Mouse (Mus musculus) left cerebral cortex, postnatal 14 days (tissue): ENCODE measurements at regions not wholly inside any gene's neighbourhood (a gene's known extent, or its start where the extent isn't known, plus 50 kb on each side); places are given as distances from the start of the nearest gene placed in this dataset.

Experiments used
- DNase-seq, 2 experiments: peaks; one replicate each; pipeline ENCODE4 v3.0.0; 2021 to 2022; ENCODE audit warnings: low spot score in 2 of 2, mixed read lengths in 1 of 2
- intact Hi-C: fragments of 180-260 bp; cut with DNase I; formaldehyde crosslinking; loops from one replicate; pipeline ENCODE4 v1.15.1; 2025

DNA sequence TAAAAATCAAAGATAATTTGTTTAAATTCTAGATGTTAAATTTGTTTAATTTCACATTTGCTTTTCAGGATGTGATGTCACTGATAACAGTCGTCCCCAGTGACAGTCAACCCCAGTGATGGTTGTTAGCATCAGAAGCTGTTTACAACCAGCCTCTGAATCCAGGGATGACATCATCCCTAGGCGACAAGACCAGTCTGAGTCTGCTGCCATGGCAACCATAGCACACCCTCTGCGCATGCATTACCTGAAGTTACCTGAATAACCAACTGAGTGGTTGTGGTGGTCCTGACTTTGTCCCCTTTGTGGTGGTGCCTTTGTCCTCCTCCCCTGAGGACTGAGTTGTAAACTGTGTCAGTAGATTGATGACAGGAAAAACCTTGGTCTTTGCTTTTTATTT lies 92.0 kb upstream of the Zfp644 start:
- peak in 1 of 2 experiments; percentile 23 for DNase-seq
- intact Hi-C loops: no loop called here

DNA sequence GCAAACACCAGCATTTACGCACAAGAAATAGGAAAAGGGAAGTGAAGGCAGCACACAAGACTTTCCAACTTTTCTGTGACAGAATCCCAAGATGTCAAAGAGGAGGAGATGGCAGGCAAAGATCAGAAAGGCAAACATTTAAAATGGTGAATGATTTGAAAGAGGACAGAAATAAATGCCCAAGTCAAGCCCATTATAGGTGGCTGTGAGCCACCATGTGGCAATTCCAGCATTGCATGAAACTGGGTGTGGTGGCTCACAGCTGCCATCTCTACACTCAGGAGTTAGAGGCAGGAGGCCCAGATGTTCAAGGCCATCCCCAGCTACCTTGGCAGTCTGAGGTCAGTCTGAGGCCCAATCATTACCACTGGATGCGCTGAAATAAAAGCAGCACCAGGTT lies 88.0 kb upstream of the Zfp644 start:
- intact Hi-C loops: no loop called here
- DNase-seq: no peak

- intact Hi-C loops: no loop called here
- no peak for DNase-seq
These were observed 87.0 kb upstream of the Zfp644 start for GRCm38 (mm10) chr5:106783864-106784609.

- intact Hi-C loops: no loop called here
These were observed 83.7 kb upstream of the Zfp644 start for GRCm38 (mm10) chr5:106780749-106781148.

DNA sequence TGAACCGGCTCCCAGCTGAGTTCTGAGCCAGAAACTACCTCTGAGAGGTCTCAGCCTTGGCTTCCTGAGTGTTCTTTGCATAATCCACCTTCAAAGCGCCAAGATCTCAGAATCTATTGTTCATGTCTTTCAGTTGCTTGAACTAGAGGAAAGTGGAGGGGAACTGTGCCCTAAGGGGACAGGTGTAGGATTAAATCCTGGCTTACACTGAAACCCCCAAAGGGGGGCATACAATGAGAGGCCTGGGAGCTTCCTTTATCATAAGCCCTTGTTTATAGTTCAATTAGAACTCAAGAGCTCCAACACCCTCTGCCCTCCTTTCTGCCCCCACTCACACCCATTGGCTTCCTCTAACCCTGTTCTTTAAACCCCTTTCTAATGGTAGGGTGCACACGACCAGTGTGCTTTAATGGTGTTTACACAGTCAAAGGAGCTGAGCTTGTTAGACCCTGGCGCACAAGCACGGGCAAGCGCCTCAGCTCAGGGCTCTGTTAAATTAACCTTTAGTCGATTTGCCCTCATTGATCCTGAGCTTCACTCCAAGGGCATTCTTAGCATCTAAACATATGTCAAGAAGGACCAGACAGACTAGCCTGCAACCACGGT lies 81.2 kb upstream of the Zfp644 start:
- no peak for DNase-seq
- intact Hi-C loops: no loop called here

More at GRCm38 (mm10) chr5:106780749-106781148, 83.7 kb upstream of the Zfp644 start:
- no peak for DNase-seq

DNA sequence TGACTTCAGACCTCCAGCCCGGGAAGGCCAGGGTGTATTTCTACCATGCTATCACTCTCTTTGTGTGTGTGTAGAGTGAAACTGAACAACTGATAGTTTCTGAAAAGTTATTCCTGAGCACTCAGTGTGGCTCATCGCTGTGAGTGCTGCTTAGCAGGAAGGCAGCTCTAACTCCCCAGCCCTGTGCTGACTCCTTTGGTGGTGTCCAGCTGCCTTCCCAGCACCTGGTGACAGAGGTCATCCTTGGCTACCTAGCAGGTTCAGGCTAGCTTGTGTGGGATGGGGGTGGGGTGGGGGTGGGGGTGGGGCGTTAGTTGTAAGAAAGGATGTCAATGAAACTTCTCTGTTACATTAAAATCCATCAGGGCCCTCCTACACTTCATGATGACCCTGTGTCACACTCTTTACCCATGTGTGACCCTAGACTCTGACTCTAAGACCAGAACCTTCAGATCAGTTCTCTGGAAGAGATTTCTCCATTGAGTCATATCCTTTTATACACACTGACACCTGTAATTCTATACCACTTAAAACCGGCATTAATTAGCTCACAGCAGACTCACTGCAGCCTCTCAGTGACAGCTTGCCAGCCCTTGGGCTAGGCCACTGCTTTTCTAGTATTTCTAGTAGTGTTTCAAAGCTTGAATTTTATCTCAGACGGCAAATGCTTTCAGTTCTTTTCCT lies 78.1 kb upstream of the Zfp644 start:
- DNase-seq: no peak

DNA sequence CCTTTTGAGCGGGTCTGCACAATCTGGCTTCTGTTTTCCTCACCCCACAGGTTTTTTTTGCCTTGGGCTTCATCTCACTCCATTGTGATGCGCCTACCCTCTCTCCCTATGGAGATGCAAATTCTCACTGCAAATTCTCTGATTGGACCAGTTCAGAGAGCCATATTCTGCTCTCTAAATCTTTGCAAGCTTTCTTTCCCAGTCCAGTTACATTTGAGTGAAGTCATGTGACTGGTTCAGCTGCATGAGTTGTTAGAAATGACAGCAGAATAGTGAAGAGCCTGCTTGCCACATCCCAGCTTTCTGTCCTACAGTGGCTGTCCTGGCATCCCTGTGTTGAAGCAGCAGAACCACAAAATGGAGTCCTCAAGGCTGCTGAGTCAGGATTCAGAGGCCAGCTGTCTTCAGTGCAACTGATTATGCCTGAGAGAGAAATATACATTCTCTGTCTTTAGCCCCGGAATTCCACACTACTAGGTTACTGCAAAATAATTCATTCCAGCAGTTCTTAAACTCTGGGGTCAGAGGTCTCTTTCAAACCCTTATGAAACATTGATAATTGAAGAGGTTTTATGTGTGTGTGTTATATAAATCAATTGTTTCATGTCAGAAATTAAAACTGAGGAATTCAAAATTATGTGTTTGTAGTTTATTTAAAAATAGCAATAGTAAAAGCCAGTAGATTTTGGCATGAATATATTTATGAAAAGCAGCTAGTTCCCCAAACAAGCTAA lies 76.3 kb upstream of the Zfp644 start:
- no peak for DNase-seq
- intact Hi-C loops: no loop called here

More for the DNA sequence above, 78.1 kb upstream of the Zfp644 start:
- intact Hi-C loops: no loop called here

GRCm38 (mm10) chr5:106771029-106771428 lies 73.9 kb upstream of the Zfp644 start:
- intact Hi-C loops: no loop called here
- no peak for DNase-seq

DNA sequence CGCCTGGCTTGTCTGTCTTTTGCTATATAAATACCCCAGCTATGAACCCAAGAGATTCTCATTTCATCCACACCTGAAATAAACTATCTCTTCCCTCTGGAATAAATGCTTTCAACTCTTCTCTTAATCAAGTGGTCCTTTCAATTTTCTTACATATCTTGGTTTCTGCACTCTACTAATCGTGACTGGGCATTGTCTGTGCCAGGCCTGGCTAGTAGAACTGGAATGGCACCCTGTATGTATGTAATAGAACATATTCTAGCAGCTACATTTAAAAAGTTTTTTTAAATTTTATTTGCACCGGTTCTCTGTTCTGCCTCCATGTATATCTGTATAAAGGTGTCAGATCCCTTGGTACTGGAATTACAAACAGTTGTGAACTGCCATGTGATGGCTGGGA lies 68.2 kb upstream of the Zfp644 start:
- DNase-seq: no peak
- intact Hi-C loops: no loop called here

- no peak for DNase-seq
- intact Hi-C loops: no loop called here
These were observed 66.2 kb upstream of the Zfp644 start for GRCm38 (mm10) chr5:106763283-106763682.

GRCm38 (mm10) chr5:106758036-106758435 lies 60.9 kb upstream of the Zfp644 start:
- DNase-seq: no peak
- intact Hi-C loops: no loop called here

DNA sequence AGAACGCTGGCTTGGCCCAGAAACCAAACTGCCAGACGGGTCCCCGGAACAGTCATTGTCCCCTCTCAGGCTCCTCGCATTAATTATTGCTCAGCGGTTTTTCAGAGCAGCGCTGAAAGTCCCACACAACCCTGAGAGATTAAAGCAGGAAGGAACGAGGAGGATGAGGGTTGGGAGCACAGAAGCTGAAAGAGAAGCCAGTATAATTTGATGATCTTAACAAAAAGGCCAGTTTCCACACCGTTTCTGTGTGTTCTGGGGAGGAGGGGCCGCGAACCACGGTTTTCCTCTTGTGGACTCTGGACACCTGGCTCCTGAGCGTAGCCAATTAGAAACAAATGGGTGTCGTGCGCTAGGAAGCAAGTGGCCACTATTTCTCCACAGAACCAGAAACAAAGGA lies 60.3 kb upstream of the Zfp644 start:
- no peak for DNase-seq

GRCm38 (mm10) chr5:106756937-106757371 lies 59.9 kb upstream of the Zfp644 start:
- intact Hi-C loops: no loop called here
- DNase-seq: peak; percentile 34 to 60

More for the DNA sequence above, 60.3 kb upstream of the Zfp644 start:
- intact Hi-C loops: no loop called here

- intact Hi-C loops: no loop called here
- no peak for DNase-seq
These were observed 56.2 kb upstream of the Zfp644 start for GRCm38 (mm10) chr5:106753289-106753688.

DNA sequence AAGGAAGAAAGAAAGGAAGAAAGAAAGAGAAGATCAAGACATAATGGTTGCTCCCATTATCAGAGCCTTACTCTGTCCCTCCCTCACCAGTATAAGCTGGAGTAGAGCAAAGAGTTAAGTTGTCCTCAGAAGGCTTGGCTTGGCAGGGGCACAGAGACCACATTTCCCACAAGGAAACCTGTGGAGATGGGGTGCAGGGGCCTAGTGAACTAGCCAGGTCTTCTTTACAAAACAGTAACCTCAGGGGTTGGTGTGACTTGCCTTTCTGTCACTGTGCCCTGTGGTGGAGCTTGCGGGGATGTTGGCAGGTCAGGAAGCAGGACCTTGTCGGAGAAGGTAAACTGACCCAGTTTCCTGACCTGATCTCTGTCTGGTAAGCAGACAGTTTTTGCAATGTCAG lies 53.1 kb upstream of the Zfp644 start:
- intact Hi-C loops: no loop called here
- no peak for DNase-seq

DNA sequence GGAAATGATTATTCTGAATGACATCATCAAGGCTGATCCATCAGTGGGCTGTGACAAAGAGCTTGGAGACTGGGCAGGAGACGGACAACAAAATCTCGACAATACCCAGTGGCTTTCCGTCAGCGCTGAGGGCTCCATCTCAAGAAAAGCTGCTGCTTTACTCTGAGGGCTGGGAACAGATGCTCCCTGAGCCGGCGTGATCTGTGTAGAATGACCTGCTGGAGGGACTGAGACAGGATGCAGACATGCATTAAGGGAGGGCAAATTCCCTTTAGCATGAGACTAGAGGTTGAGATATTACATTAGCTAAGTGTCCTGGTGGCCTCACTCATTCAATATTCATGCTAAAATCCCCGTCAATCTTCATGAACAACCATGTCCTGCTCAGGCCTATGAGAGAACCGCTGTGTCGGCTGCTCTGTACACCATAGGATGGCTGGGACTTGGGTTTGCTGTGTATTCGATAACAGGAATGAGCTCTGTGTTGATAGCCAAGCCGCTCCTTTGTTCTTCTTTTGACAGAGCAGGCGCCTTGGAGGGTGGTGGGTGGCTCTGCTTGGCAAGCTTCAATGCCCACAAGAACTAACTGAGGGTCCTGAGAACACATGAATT lies 51.5 kb upstream of the Zfp644 start:
- DNase-seq: no peak
- intact Hi-C loops: no loop called here
